18 mouse cellular contexts compared by ENCODE assay signal in genomic region chr11:59635821-59636694, GRCm38 (mm10). TPM values are rescaled to one million over a fixed set of nuclear protein-coding genes. Genes with fewer than 3 reads are reported as not detected.
DNase-seq lines count a peak whose midpoint lies in the region; ATAC-seq lines count a peak whose summit lies in the region.
"Had no signal": no experiment of that assay in that cellular context is flagged by ENCODE, and none has a peak within 500 bp of the region (broad histone marks: within the 10 kb centered on the region; RNA-seq: fewer than 3 reads in every experiment).

No protein-coding gene starts in this region.

- no peaks in the 10 kb centered on the region for H3K27me3 ChIP-seq in heart, embryonic 12.5 days (replicated peaks)
- no peaks in the 10 kb centered on the region for H3K27me3 ChIP-seq in lung, embryonic 16.5 days (ENCODE audit: control insufficient read depth, insufficient read depth, low read depth, low read length)
- H3K27me3 ChIP-seq: hindbrain, embryonic 12.5 days; kidney, embryonic 15.5 days had no signal

- WGBS in heart, embryonic 12.5 days: 66% methylated on average over 12 of the region's 12 CpGs
- 59% methylated on average over 12 of the region's 12 CpGs for WGBS in lung, embryonic 16.5 days

- 0 out of 2 replicates have a peak, but pooled peaks cover 3% of the 10 kb centered on the region for H3K9me3 ChIP-seq in heart, embryonic 12.5 days (replicated peaks)
- H3K9me3 ChIP-seq in lung, embryonic 16.5 days (ENCODE audit: control insufficient read depth, low read length): no peaks in the 10 kb centered on the region
- H3K9me3 ChIP-seq: G1E; hindbrain, embryonic 12.5 days; kidney, embryonic 15.5 days had no signal

- no peak overlapping the region for H3K4me2 ChIP-seq in heart, embryonic 12.5 days
- H3K4me2 ChIP-seq in lung, embryonic 16.5 days (ENCODE audit: low read depth, low read length): no peak overlapping the region
- H3K4me2 ChIP-seq: hindbrain, embryonic 12.5 days; kidney, embryonic 15.5 days; midbrain, embryonic 11.5 days had no signal

- H3K4me1 ChIP-seq in heart, embryonic 12.5 days (replicated peaks): no peaks in the 10 kb centered on the region
- peaks cover 38% of the 10 kb centered on the region for H3K4me1 ChIP-seq in lung, embryonic 16.5 days (replicated peaks; ENCODE audit: control insufficient read depth, insufficient read depth, low read length)
- H3K4me1 ChIP-seq: hindbrain, embryonic 12.5 days; kidney, embryonic 15.5 days had no signal

- no peak overlapping the region for H3K4me3 ChIP-seq in heart, embryonic 12.5 days
- no peak overlapping the region for H3K4me3 ChIP-seq in lung, embryonic 16.5 days (ENCODE audit: low read length)
- H3K4me3 ChIP-seq: erythroblast, embryonic 14.5 days; hindbrain, embryonic 12.5 days; kidney, embryonic 15.5 days had no signal

- H3K27ac ChIP-seq in heart, embryonic 12.5 days (ENCODE audit: poor library complexity, severe bottlenecking): no peak overlapping the region
- peak overlapping the region; percentile 60 for H3K27ac ChIP-seq in lung, embryonic 16.5 days (ENCODE audit: low read length)
- H3K27ac ChIP-seq: hindbrain, embryonic 12.5 days; kidney, embryonic 15.5 days had no signal

- H3K9ac ChIP-seq in heart, embryonic 12.5 days: no peak overlapping the region
- H3K9ac ChIP-seq in lung, embryonic 16.5 days (ENCODE audit: low read length): no peak overlapping the region
- H3K9ac ChIP-seq: hindbrain, embryonic 12.5 days; kidney, embryonic 15.5 days had no signal

- ATAC-seq in heart, embryonic 12.5 days (ENCODE audit: insufficient number of reproducible peaks, low FRiP score): no peak
- ATAC-seq in lung, embryonic 16.5 days (ENCODE audit: low read depth): peak; percentile 59

- peak; percentile 96 for DNase-seq in heart, adult 11 months
- DNase-seq in 3T3-L1 (ENCODE audit: low read depth, low spot score): peak; percentile 62
- DNase-seq in MN1 (ENCODE audit: low spot score): peak; percentile 31
- no peak for DNase-seq in left cerebral cortex, adult 9 months (ENCODE audit: low spot score in 2 of 2)
- DNase-seq in natural killer cell, adult 2 months (ENCODE audit: low spot score in 2 of 2): no peak
- DNase-seq: right cerebral cortex, adult 18-20 months had no signal

- H3K36me3 ChIP-seq in heart, embryonic 12.5 days: no peaks in the 10 kb centered on the region
- H3K36me3 ChIP-seq in lung, embryonic 16.5 days (ENCODE audit: control insufficient read depth, insufficient read depth, low read length): 0 out of 2 replicates have a peak, but pooled peaks cover 2% of the 10 kb centered on the region
- H3K36me3 ChIP-seq: G1E; hindbrain, embryonic 12.5 days; kidney, embryonic 15.5 days had no signal

RNA-seq across cellular contexts. Expression of gene Mprip, which starts 25.0 kb away (rescaled TPM):
- 79.5 and 79.8 TPM in 2 replicates for polyA plus RNA-seq in heart, embryonic 12.5 days (2016; fragmentation: Nextera tagmentation; extraction: Ambion mirVana)
- polyA plus RNA-seq in lung, embryonic 16.5 days (2015; fragmentation: Nextera tagmentation; extraction: Ambion mirVana): 52.9 and 59.0 TPM in 2 replicates

RNA-seq across cellular contexts. Expression of gene Olfr223, which starts 43.0 kb away (rescaled TPM):
- not detected in 2 replicates for polyA plus RNA-seq in heart, embryonic 12.5 days (2016; fragmentation: Nextera tagmentation; extraction: Ambion mirVana)
- polyA plus RNA-seq in lung, embryonic 16.5 days (2015; fragmentation: Nextera tagmentation; extraction: Ambion mirVana): not detected in 2 replicates
- polyA plus RNA-seq: cortical plate, adult 2 months; erythroblast, embryonic 14.5 days; G1E; hindbrain, embryonic 12.5 days; kidney, embryonic 15.5 days; limb, embryonic 14.5 days; midbrain, embryonic 11.5 days; neural tube, embryonic 11.5 days; stomach, embryonic 14.5 days; urinary bladder, adult 2 months had no signal

Comparison
In these comparisons a context has a peak if more than half of its experiments do, and no peak if none do; other contexts are left out.
1. DNase-seq: peak in heart, adult 11 months (single experiment), 3T3-L1 (single experiment) and MN1 (single experiment); none in left cerebral cortex, adult 9 months (0 of 2) and natural killer cell, adult 2 months (0 of 2).